Mouse (Mus musculus): ENCODE data around the gene Rps9. TPM values are rescaled to one million over a fixed set of nuclear protein-coding genes. Genes with fewer than 3 reads are reported as not detected.
"Not testable (repeated sequence)": the region's sequence is repeated elsewhere in the genome, so short reads cannot be mapped to it uniquely, and the experiment has no call there.

Gene Rps9
- polyA plus RNA-seq, 1 experiment, result 2,199 TPM

DNA sequence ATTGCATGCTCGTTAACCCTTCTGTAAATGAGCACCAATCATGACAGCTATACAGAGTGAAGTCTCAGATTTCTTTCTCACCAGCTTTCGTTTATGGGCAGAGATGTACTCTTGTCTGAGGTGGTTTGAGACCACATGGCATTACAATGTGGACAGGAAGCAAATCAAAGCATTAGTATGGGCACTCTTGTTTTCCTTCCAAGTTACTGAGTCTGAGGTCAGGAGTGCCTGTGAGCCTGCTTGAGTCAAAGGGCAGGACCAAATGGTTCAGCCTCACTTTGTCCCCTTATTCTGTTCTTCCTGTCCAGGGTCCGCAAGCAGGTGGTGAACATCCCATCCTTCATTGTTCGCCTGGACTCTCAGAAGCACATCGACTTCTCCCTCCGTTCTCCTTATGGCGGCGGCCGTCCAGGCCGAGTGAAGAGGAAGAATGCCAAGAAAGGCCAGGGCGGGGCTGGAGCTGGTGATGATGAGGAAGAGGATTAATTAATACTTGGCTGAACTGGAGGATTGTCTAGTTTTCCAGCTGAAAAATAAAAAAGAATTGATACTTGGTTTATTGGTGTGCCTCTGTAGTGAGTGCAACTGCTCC, 2.6 kb downstream of the Rps9 start:
- H3K4me3 ChIP-seq, result peak overlapping the region; percentile 94
- TF ChIP-seq REST (IDR thresholded peaks at IDR 0.05; ENCODE audit: insufficient read depth, insufficient read length) (no peak), MAX (IDR thresholded peaks at IDR 0.05; ENCODE audit: low read depth) (no peak), TCF12 (IDR thresholded peaks at IDR 0.05; ENCODE audit: insufficient read depth, poor library complexity, severe bottlenecking) (no peak), POLR2AphosphoS2 (IDR thresholded peaks at IDR 0.05; ENCODE audit: insufficient read length, low read depth) (no peak), CEBPB (IDR thresholded peaks at IDR 0.05; ENCODE audit: insufficient read depth, poor library complexity, severe bottlenecking) (no peak), TCF3 (IDR thresholded peaks at IDR 0.05; ENCODE audit: insufficient read length, low read depth) (no peak), E2F4 (IDR thresholded peaks at IDR 0.05; ENCODE audit: insufficient read depth) (no peak), SRF (IDR thresholded peaks at IDR 0.05; ENCODE audit: control insufficient read depth, insufficient read length, low read depth) (no peak), MYOD1 (IDR thresholded peaks at IDR 0.05; ENCODE audit: control insufficient read depth in 1 of 3, insufficient read length in 2 of 3, low read depth in 2 of 3) (no peak), POLR2A (IDR thresholded peaks at IDR 0.05; ENCODE audit: insufficient read length, low read depth) (no peak)
- H3ac ChIP-seq (ENCODE audit: control insufficient read depth, insufficient read length), result no peak overlapping the region

GRCm38 (mm10) chr7:3707027-3707426, 3.2 kb downstream of the Rps9 start:
- Histone ChIP-seq H3K4me2 (ENCODE audit: low read depth) (no peak overlapping the region), H3K27me3 (ENCODE audit: control insufficient read depth, insufficient read depth, insufficient read length) (no peaks in the 10 kb centered on the region), H3K79me2 (ENCODE audit: control insufficient read depth, insufficient read depth) (peaks cover 15% of the 10 kb centered on the region), H3K4me3 (no peak overlapping the region), H3K36me3 (ENCODE audit: control insufficient read depth, insufficient read depth) (peaks cover 18% of the 10 kb centered on the region), H3ac (ENCODE audit: control insufficient read depth, insufficient read length) (no peak overlapping the region)
- no peak for TF ChIP-seq MYOD1 (IDR thresholded peaks at IDR 0.05; ENCODE audit: control insufficient read depth in 1 of 3, insufficient read length in 2 of 3, low read depth in 2 of 3)
- TF ChIP-seq POLR2AphosphoS2 (IDR thresholded peaks at IDR 0.05; ENCODE audit: insufficient read length, low read depth), result no peak

More for the DNA sequence above, 2.6 kb downstream of the Rps9 start:
- H3K79me2 ChIP-seq (ENCODE audit: control insufficient read depth, insufficient read depth), result peaks cover 15% of the 10 kb centered on the region
- H3K4me2 ChIP-seq (ENCODE audit: low read depth), result peak overlapping the region; percentile 84
- no peaks in the 10 kb centered on the region for H3K27me3 ChIP-seq (ENCODE audit: control insufficient read depth, insufficient read depth, insufficient read length)
- peaks cover 18% of the 10 kb centered on the region for H3K36me3 ChIP-seq (ENCODE audit: control insufficient read depth, insufficient read depth)

GRCm38 (mm10) chr7:3707568-3708413, 4.0 kb downstream of the Rps9 start:
- Histone ChIP-seq H3K36me3 (ENCODE audit: control insufficient read depth, insufficient read depth) (peaks cover 18% of the 10 kb centered on the region), H3K4me3 (no peak overlapping the region), H3K27me3 (ENCODE audit: control insufficient read depth, insufficient read depth, insufficient read length) (no peaks in the 10 kb centered on the region), H3ac (ENCODE audit: control insufficient read depth, insufficient read length) (no peak overlapping the region), H3K4me2 (ENCODE audit: low read depth) (no peak overlapping the region), H3K79me2 (ENCODE audit: control insufficient read depth, insufficient read depth) (peaks cover 15% of the 10 kb centered on the region)
- TF ChIP-seq POLR2AphosphoS2 (IDR thresholded peaks at IDR 0.05; ENCODE audit: insufficient read length, low read depth), result peak; percentile 76
- no peak for TF ChIP-seq MAX (IDR thresholded peaks at IDR 0.05; ENCODE audit: low read depth)

DNA sequence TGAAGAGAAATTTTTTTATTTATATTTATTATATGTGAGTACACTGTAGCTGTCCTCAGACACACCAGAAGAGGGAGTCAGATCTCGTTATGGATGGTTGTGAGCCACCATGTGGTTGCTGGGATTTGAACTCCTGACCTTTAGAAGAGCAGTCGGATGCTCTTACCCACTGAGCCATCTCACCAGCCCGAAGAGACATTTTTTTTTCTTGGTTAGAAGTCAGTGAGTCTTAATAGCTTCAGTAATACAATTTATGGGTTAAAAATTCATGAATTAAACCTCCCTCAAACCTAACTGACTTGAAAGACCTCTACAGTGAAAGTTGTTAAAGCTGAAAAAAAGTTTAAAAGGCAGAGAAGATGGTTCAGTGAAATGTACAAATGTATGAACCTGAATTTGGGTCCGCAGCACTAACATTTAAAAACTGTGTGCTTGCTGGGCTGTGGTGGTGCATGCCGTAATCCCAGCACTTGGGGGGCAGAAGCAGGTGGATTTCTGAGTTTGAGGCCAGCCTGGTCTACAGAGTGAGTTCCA, 4.7 kb downstream of the Rps9 start:
- H3K36me3 ChIP-seq (ENCODE audit: control insufficient read depth, insufficient read depth), result peaks cover 18% of the 10 kb centered on the region
- H3K4me2 ChIP-seq (ENCODE audit: low read depth); H3K4me3 ChIP-seq; H3ac ChIP-seq (ENCODE audit: control insufficient read depth, insufficient read length); H3K27me3 ChIP-seq (ENCODE audit: control insufficient read depth, insufficient read depth, insufficient read length): not testable (repeated sequence)
- H3K79me2 ChIP-seq (ENCODE audit: control insufficient read depth, insufficient read depth), result peaks cover 15% of the 10 kb centered on the region

DNA sequence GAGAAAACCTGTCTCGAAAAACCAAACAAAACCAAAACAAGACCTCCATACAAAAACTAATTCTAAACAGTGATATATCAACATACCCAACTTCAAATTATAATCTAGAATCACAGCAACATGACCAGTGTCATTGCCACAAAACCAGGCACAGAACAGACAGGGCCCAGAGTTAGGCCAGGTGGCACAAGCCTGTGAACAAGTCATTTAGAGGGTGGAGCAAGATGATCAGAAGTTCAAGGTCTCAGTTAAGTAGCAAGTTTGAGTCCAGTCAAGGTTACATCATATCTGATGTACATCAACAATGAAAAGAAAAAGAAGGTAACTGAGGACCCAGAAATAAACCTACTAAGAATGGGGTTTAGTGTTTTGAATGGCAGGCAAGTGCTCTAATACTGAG, 5.2 kb downstream of the Rps9 start:
- no peak overlapping the region for H3ac ChIP-seq (ENCODE audit: control insufficient read depth, insufficient read length)
- H3K4me2 ChIP-seq (ENCODE audit: low read depth), result no peak overlapping the region
- no peak overlapping the region for H3K4me3 ChIP-seq
- peak; percentile 47 for TF ChIP-seq POLR2AphosphoS2 (IDR thresholded peaks at IDR 0.05; ENCODE audit: insufficient read length, low read depth)
- TF ChIP-seq TCF3 (IDR thresholded peaks at IDR 0.05; ENCODE audit: insufficient read length, low read depth), result no peak
- no peak for TF ChIP-seq TCF12 (IDR thresholded peaks at IDR 0.05; ENCODE audit: insufficient read depth, poor library complexity, severe bottlenecking)
- no peak for TF ChIP-seq SRF (IDR thresholded peaks at IDR 0.05; ENCODE audit: control insufficient read depth, insufficient read length, low read depth)
- peaks cover 15% of the 10 kb centered on the region for H3K79me2 ChIP-seq (ENCODE audit: control insufficient read depth, insufficient read depth)
- no peaks in the 10 kb centered on the region for H3K27me3 ChIP-seq (ENCODE audit: control insufficient read depth, insufficient read depth, insufficient read length)
- H3K36me3 ChIP-seq (ENCODE audit: control insufficient read depth, insufficient read depth), result peaks cover 18% of the 10 kb centered on the region

GRCm38 (mm10) chr7:3712264-3712942, 8.6 kb downstream of the Rps9 start:
- Histone ChIP-seq H3K27me3 (ENCODE audit: control insufficient read depth, insufficient read depth, insufficient read length) (no peaks in the 10 kb centered on the region), H3K4me2 (ENCODE audit: low read depth) (no peak overlapping the region), H3K36me3 (ENCODE audit: control insufficient read depth, insufficient read depth) (peaks cover 6% of the 10 kb centered on the region), H3K79me2 (ENCODE audit: control insufficient read depth, insufficient read depth) (no peaks in the 10 kb centered on the region), H3K4me3 (no peak overlapping the region), H3ac (ENCODE audit: control insufficient read depth, insufficient read length) (no peak overlapping the region)
- TF ChIP-seq REST (IDR thresholded peaks at IDR 0.05; ENCODE audit: insufficient read depth, insufficient read length), result no peak
- TF ChIP-seq TCF12 (IDR thresholded peaks at IDR 0.05; ENCODE audit: insufficient read depth, poor library complexity, severe bottlenecking), result no peak
- TF ChIP-seq POLR2AphosphoS2 (IDR thresholded peaks at IDR 0.05; ENCODE audit: insufficient read length, low read depth), result no peak
- TF ChIP-seq CEBPB (IDR thresholded peaks at IDR 0.05; ENCODE audit: insufficient read depth, poor library complexity, severe bottlenecking), result no peak
- TF ChIP-seq SRF (IDR thresholded peaks at IDR 0.05; ENCODE audit: control insufficient read depth, insufficient read length, low read depth), result no peak
- no peak for TF ChIP-seq TCF3 (IDR thresholded peaks at IDR 0.05; ENCODE audit: insufficient read length, low read depth)
- TF ChIP-seq MAX (IDR thresholded peaks at IDR 0.05; ENCODE audit: low read depth), result no peak
- TF ChIP-seq POLR2A (IDR thresholded peaks at IDR 0.05; ENCODE audit: insufficient read length, low read depth), result no peak
- TF ChIP-seq USF1 (IDR thresholded peaks at IDR 0.05; ENCODE audit: low read depth), result no peak
- no peak for TF ChIP-seq E2F4 (IDR thresholded peaks at IDR 0.05; ENCODE audit: insufficient read depth)
- TF ChIP-seq MYOG (IDR thresholded peaks at IDR 0.05; ENCODE audit: control insufficient read depth in 1 of 3, insufficient read depth in 1 of 3, insufficient read length in 2 of 3, low read depth in 2 of 3), result no peak
- no peak for TF ChIP-seq MYOD1 (IDR thresholded peaks at IDR 0.05; ENCODE audit: control insufficient read depth in 1 of 3, insufficient read length in 2 of 3, low read depth in 2 of 3)
